Mouse (Mus musculus): ENCODE data around the gene Sobp. TPM values are rescaled to one million over a fixed set of nuclear protein-coding genes. Genes with fewer than 3 reads are reported as not detected.

Gene Sobp
- total and polyA plus RNA-seq, 3 experiments: 4.9 to 5.1 (median 5.1) TPM

Other genes with a start within 250 kb of the Sobp start
- gene 9030612E09Rik, start 174 bp upstream of the Sobp start, total RNA-seq (2021): under 1 TPM; 0.26 to 0.35 TPM
- 0.51 and 0.73 TPM in 2 replicates for gene 9030612E09Rik, start 174 bp upstream of the Sobp start, polyA plus RNA-seq (2012; rRNA removed)
- 10 to 100 TPM; 18.9 to 19.9 TPM for gene Pdss2, start 47.0 kb upstream of the Sobp start, total RNA-seq (2021)
- gene Pdss2, start 47.0 kb upstream of the Sobp start, polyA plus RNA-seq (2012; rRNA removed): 25.8 and 26.7 TPM in 2 replicates

Measured in adrenal gland, adult 2 months (tissue).